Mouse (Mus musculus) ES-Bruce4 (cell line): ENCODE data around the gene Osgep. TPM values are rescaled to one million over a fixed set of nuclear protein-coding genes. Genes with fewer than 3 reads are reported as not detected.
"Not testable (repeated sequence)": the region's sequence is repeated elsewhere in the genome, so short reads cannot be mapped to it uniquely, and the experiment has no call there.

Experiments
- H3K27ac ChIP-seq: 2 replicates; pipeline ENCODE4 v1.5.1; 2012; ENCODE audit warnings: low read length, inconsistent platforms; ENCODE audit not compliant: insufficient read depth
- H3K27me3 ChIP-seq: 2 replicates; pipeline ENCODE4 v1.6.1; 2012; ENCODE audit warnings: mild to moderate bottlenecking, low read length, inconsistent platforms; ENCODE audit not compliant: control insufficient read depth, poor library complexity, insufficient read depth, severe bottlenecking
- H3K36me3 ChIP-seq: 2 replicates; pipeline ENCODE4 v1.6.1; 2012; ENCODE audit warnings: inconsistent platforms, mild to moderate bottlenecking, low read length, moderate library complexity; ENCODE audit not compliant: control insufficient read depth, poor library complexity, insufficient read depth, severe bottlenecking
- H3K4me1 ChIP-seq: one replicate; pipeline ENCODE4 v1.8.1; 2011; ENCODE audit warnings: low read length; ENCODE audit not compliant: control insufficient read depth, insufficient read depth
- H3K4me3 ChIP-seq: 2 replicates; pipeline ENCODE4 v1.5.1; 2011; ENCODE audit warnings: low read depth, mild to moderate bottlenecking, low read length
- H3K9ac ChIP-seq: 2 replicates; pipeline ENCODE4 v1.6.1; 2012; ENCODE audit warnings: low read depth, mild to moderate bottlenecking, inconsistent platforms; ENCODE audit not compliant: poor library complexity, severe bottlenecking
- H3K9me3 ChIP-seq: replicated peaks from 2 replicates; pipeline ENCODE4 v1.6.1; 2012; ENCODE audit warnings: mild to moderate bottlenecking, low read length, inconsistent platforms; ENCODE audit not compliant: control insufficient read depth, poor library complexity, insufficient read depth, severe bottlenecking
- CTCF ChIP-seq: IDR thresholded peaks from one replicate; pipeline ENCODE4 v1.8.1; 2011; ENCODE audit warnings: low read depth, low read length
- EP300 ChIP-seq: IDR thresholded peaks from 2 replicates; pipeline ENCODE4 v1.6.1; 2011; ENCODE audit warnings: low read depth, low read length; ENCODE audit not compliant: insufficient read depth
- POLR2A ChIP-seq: IDR thresholded peaks from one replicate; pipeline ENCODE4 v1.8.1; 2011; ENCODE audit warnings: low read length; ENCODE audit not compliant: insufficient read depth
- polyA plus RNA-seq: library from polyadenylated mRNA; stranded (reverse); fragments of >200 nt; gene quantifications from 2 replicates; pipeline ENCODE4 v1.2.4, GENCODE M21; 2011; ENCODE audit warnings: low read depth; ENCODE audit not compliant: missing spikeins, insufficient read depth, insufficient read length

Osgep gene
- polyA plus RNA-seq, 1 experiment, result 72.5 TPM

DNA sequence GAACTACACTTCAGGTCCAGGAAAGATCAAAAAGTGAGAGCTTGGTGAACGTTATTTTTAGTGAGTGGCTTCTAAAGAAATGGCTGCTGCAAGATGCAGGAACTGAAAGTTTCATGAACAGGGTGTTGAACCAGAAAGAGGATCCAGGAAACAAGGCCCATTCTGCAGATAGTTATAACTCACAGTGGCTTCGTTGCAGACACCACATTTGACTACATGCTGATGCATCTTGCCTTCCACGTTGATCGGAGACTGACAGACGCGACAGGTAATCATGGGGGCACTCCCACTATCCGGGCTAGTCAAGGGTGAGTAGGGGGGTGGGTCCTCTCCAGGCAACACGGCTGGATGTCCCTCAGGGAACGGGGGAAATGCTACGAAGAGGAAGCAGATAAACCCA lies 5.3 kb upstream of the Osgep start:
- TF ChIP-seq CTCF (no peak), EP300 (no peak), POLR2A (no peak)
- Histone ChIP-seq H3K4me3 (peak overlapping the region; percentile 70), H3K4me1 (no peaks in the 10 kb centered on the region), H3K27ac (peak overlapping the region; percentile 66), H3K9ac (peak overlapping the region; percentile 73), H3K36me3 (peaks cover 38% of the 10 kb centered on the region), H3K27me3 (no peaks in the 10 kb centered on the region), H3K9me3 (no peaks in the 10 kb centered on the region)

DNA sequence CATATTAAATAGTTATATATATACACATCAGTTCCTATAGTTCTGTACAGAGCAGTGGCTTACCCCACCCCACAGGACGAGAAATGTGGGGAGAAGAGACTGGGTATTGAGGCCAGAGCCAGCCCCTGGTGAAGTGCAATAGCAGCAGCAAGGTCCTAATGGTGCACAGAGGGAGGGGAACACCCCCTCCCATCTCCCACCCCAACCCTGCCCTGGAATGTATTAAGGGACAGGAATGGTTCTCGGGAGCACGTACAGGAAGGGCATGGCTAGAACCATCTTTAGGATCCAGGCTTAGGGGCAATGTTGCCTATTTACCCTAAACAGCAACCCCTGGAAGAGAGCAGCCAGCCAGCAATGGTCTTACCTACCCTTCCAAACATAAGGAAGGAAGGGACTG lies 2.7 kb upstream of the Osgep start:
- peaks cover 38% of the 10 kb centered on the region for H3K36me3 ChIP-seq
- peak overlapping the region; percentile 12; the same call in 1 of the 2 replicates for H3K27ac ChIP-seq
- no peak for TF ChIP-seq POLR2A
- TF ChIP-seq CTCF, result no peak
- no peak for TF ChIP-seq EP300
- no peaks in the 10 kb centered on the region for H3K9me3 ChIP-seq
- H3K9ac ChIP-seq, result no peak overlapping the region
- H3K4me3 ChIP-seq, result no peak overlapping the region
- H3K27me3 ChIP-seq, result no peaks in the 10 kb centered on the region
- no peaks in the 10 kb centered on the region for H3K4me1 ChIP-seq

DNA sequence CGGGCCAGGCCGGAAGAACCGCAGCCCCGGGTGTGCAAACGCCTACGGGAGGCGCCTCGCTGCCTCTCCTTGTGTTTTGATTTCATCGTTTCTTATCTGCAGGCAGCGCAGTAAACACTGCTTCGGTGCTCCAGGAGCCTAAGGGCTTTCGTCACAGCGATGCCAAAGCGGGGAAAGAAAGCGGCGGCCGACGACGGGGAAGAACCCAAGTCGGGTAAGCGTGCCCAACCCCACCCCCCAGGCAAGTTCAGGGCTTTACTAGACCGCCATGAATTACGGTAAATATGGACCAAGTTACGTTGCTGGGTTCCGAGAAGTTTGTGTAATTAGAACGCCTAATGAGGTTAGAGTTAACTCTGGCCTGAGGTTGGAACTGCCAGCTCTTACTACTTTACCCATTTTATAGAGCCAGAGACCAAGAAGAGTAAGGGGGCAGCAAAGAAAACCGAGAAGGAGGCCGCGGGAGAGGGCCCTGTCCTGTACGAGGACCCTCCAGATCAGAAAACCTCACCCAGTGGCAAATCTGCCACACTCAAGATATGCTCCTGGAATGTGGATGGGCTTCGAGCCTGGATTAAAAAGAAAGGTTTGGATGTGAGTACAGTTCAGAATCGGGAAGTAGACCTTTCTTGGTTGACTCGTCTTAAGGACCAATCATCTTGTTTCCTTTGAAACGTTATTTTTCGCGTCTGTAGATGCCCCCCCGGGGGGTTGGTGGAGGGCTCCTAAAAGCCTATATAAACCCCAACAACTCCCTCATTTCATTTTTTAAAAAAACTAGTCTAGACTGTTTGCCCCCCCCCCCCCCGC lies 623 bp upstream of the Osgep start:
- no peaks in the 10 kb centered on the region for H3K27me3 ChIP-seq
- TF ChIP-seq EP300 (no peak), CTCF (no peak), POLR2A (no peak)
- H3K9ac ChIP-seq, result peak overlapping the region; percentile 74
- H3K4me1 ChIP-seq, result no peaks in the 10 kb centered on the region
- H3K9me3 ChIP-seq, result no peaks in the 10 kb centered on the region
- H3K4me3 ChIP-seq, result peak overlapping the region; percentile 69
- H3K27ac ChIP-seq, result peak overlapping the region; percentile 64
- peaks cover 46% of the 10 kb centered on the region for H3K36me3 ChIP-seq

DNA sequence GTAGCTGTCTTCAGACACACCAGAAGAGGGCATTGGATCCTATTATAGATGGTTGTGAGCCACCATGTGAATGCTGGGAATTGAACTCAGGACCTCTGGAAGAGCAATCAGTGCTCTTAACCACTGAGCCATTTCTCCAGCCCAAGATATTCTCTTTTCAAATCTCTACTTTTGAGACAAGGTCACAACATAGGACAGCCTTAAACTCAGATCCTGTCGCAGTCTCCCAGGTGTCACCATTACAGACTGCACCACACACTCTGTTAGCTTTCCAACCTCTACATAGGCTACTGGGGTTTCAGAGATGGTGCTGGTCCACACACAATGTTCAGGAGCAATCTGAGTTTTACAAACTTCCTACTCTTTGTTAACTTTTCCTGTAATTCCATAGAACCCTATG lies 1.3 kb downstream of the Osgep start:
- H3K4me3 ChIP-seq, H3K27ac ChIP-seq, H3K27me3 ChIP-seq, H3K9me3 ChIP-seq, H3K4me1 ChIP-seq: not testable (repeated sequence)
- Histone ChIP-seq H3K9ac (peak overlapping the region; percentile 74), H3K36me3 (peaks cover 42% of the 10 kb centered on the region)

DNA sequence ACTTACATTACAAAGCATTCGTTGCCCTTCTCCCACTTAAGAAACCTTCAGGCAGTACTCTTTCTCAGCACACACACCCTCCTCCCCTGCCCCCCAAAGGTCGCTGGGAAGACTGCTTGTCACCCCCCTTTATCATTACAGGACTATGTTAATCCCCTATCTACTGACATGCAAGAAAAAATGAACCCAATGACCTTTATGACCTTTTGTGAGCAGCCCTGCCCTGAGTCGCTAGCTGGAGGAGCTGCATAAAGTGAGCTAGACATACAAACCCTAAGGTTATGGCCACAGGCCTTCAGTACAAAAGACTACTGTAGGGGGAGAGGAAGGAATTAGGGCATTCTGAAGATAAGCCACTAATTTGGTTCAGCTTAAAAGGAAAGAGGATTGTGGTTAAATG lies 13.3 kb downstream of the Osgep start:
- peaks cover 14% of the 10 kb centered on the region for H3K36me3 ChIP-seq
- H3K4me1 ChIP-seq, result peaks cover 7% of the 10 kb centered on the region
- H3K4me3 ChIP-seq, result no peak overlapping the region
- H3K27ac ChIP-seq, result peak overlapping the region; percentile 85
- TF ChIP-seq EP300 (peak; percentile 78; the same call in 1 of the 2 replicates), POLR2A (no peak)
- no peaks in the 10 kb centered on the region for H3K27me3 ChIP-seq
- no peak overlapping the region for H3K9ac ChIP-seq
- no peaks in the 10 kb centered on the region for H3K9me3 ChIP-seq

DNA sequence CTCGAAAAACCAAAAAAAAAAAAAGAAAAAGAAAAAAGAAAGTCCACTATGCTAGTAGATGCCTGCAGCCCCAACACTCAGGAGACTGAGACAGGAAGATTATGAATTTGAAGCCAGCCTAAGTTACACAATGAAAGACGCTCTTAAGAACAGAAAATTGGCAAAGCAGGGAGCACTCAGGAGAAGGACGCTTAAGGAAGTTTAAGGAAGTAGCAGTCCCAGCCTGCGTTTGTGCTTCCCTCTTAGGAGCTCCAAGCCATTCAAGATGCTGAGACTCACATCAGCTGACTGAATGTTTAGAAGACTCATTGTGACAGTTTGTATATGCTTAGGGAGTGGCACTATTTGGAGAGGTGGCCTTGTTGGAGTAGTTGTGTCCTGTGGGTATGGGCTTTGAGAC lies 16.6 kb downstream of the Osgep start:
- H3K27me3 ChIP-seq, result no peaks in the 10 kb centered on the region
- no peak for TF ChIP-seq EP300
- peaks cover 3% of the 10 kb centered on the region for H3K4me1 ChIP-seq
- H3K9ac ChIP-seq, result no peak overlapping the region
- no peak overlapping the region for H3K4me3 ChIP-seq
- no peaks in the 10 kb centered on the region for H3K36me3 ChIP-seq
- H3K9me3 ChIP-seq, result no peaks in the 10 kb centered on the region
- no peak overlapping the region for H3K27ac ChIP-seq

DNA sequence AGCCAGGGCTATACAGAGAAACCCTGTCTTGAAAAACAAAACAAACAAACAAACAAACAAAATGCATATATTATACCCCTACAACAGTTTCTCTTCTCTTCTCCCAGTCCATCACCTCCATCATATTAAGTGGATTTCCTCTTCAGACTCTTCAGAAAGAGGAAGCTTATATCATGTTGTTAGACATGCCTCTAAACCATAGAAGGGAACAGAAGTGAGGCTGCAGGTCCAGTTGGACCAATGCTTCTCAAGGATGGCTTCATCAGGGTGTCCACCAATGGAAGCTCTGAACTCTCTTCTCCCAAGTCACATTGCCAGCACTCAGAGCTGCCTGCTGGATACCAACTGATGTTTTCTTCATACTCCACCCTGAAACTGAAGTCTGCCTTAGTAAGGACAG lies 19.4 kb downstream of the Osgep start:
- not testable (repeated sequence) for H3K4me3 ChIP-seq, H3K36me3 ChIP-seq, H3K27me3 ChIP-seq, H3K27ac ChIP-seq, H3K9me3 ChIP-seq, H3K4me1 ChIP-seq, H3K9ac ChIP-seq
